Mouse (Mus musculus): ENCODE data around the gene Rnf40. TPM values are rescaled to one million over a fixed set of nuclear protein-coding genes. Genes with fewer than 3 reads are reported as not detected.

The Rnf40 gene
- polyA plus RNA-seq, 1 experiment = 53.7 TPM

DNA sequence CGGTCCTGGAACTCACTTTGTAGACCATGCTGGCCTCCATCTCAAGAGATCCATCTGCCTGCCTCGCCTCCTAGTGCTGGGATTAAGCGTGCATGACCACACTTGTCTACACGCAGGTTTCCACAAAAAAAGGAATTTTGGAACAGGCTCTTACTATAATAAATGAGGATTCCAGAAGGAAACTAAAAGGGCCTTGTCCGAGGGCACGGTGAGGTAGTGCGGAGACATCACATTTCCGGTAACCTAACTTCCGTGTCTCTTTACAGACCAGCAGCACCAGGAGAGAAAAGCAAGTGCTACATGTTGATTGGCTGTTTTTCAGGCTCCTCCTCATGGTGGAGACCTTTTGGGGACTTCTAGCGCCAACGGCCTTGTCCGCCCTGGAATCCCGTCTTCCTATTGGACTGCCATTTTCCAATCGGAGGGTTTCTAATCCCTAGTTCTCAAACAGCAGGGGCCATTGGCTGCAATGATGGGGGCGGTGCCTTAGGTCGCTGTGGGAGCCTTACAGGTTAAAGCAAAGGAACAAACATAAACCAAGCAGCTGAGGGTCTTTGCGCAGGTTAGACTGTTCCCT, 15.6 kb upstream of the Rnf40 start, which contains the start of gene Phkg2:
TSS of gene Phkg2 (plus strand) at position 446 of the 577 bp plus-strand sequence.
- under 1% methylated on average over 17 of the region's 17 CpGs for WGBS
- TF ChIP-seq POLR2A (IDR thresholded peaks at IDR 0.05; ENCODE audit: borderline replicate concordance, insufficient read depth, low read length) = peak; percentile 74; the same call in 1 of the 2 replicates
- TF ChIP-seq CTCF (IDR thresholded peaks at IDR 0.05; ENCODE audit: borderline replicate concordance, insufficient read depth, low read depth, low read length) = no peak
- H3K27me3 ChIP-seq (ENCODE audit: control insufficient read depth, insufficient read depth, low read length) = no peaks in the 10 kb centered on the region
- H3K27ac ChIP-seq (ENCODE audit: insufficient read depth, low read length) = peak within 1 kb of the TSS; percentile 68
- H3K4me1 ChIP-seq (ENCODE audit: control insufficient read depth, insufficient read depth, low read length) = peaks cover 5% of the 10 kb centered on the region; the same call in 1 of the 2 replicates
- peak within 1 kb of the TSS; percentile 73 for H3K4me3 ChIP-seq (replicated peaks; ENCODE audit: insufficient read depth, low read depth, low read length)
- peak; percentile 90 to 98 for DNase-seq

- Histone ChIP-seq H3K4me1 (ENCODE audit: control insufficient read depth, insufficient read depth, low read length) (peaks cover 5% of the 10 kb centered on the region; the same call in 1 of the 2 replicates), H3K27me3 (ENCODE audit: control insufficient read depth, insufficient read depth, low read length) (no peaks in the 10 kb centered on the region), H3K27ac (ENCODE audit: insufficient read depth, low read length) (peak overlapping the region; percentile 68), H3K4me3 (replicated peaks; ENCODE audit: insufficient read depth, low read depth, low read length) (peak overlapping the region; percentile 73)
- TF ChIP-seq CTCF (IDR thresholded peaks at IDR 0.05; ENCODE audit: borderline replicate concordance, insufficient read depth, low read depth, low read length) (no peak), POLR2A (IDR thresholded peaks at IDR 0.05; ENCODE audit: borderline replicate concordance, insufficient read depth, low read length) (no peak)
- DNase-seq = peak; percentile 52 to 54
- under 1% methylated on average over 26 of the region's 28 CpGs for WGBS
These were observed 15.0 kb upstream of the Rnf40 start for GRCm38 (mm10) chr7:127573503-127574008.

GRCm38 (mm10) chr7:127574115-127574514, 14.5 kb upstream of the Rnf40 start:
- Histone ChIP-seq H3K27ac (ENCODE audit: insufficient read depth, low read length) (peak overlapping the region; percentile 68; the same call in 1 of the 2 replicates), H3K4me3 (replicated peaks; ENCODE audit: insufficient read depth, low read depth, low read length) (peak overlapping the region; percentile 73), H3K4me1 (ENCODE audit: control insufficient read depth, insufficient read depth, low read length) (peaks cover 5% of the 10 kb centered on the region; the same call in 1 of the 2 replicates), H3K27me3 (ENCODE audit: control insufficient read depth, insufficient read depth, low read length) (no peaks in the 10 kb centered on the region)
- TF ChIP-seq CTCF (IDR thresholded peaks at IDR 0.05; ENCODE audit: borderline replicate concordance, insufficient read depth, low read depth, low read length) (no peak), POLR2A (IDR thresholded peaks at IDR 0.05; ENCODE audit: borderline replicate concordance, insufficient read depth, low read length) (no peak)
- DNase-seq = peak in 1 of 2 experiments; percentile 19
- 10% methylated on average over 7 of the region's 7 CpGs for WGBS

GRCm38 (mm10) chr7:127583260-127583659, 5.3 kb upstream of the Rnf40 start:
- no peak for DNase-seq
- 89% methylated on average over 6 of the region's 6 CpGs for WGBS
- TF ChIP-seq POLR2A (IDR thresholded peaks at IDR 0.05; ENCODE audit: borderline replicate concordance, insufficient read depth, low read length) (no peak), CTCF (IDR thresholded peaks at IDR 0.05; ENCODE audit: borderline replicate concordance, insufficient read depth, low read depth, low read length) (no peak)
- Histone ChIP-seq H3K27ac (ENCODE audit: insufficient read depth, low read length) (no peak overlapping the region), H3K4me3 (replicated peaks; ENCODE audit: insufficient read depth, low read depth, low read length) (no peak overlapping the region), H3K4me1 (ENCODE audit: control insufficient read depth, insufficient read depth, low read length) (no peaks in the 10 kb centered on the region), H3K27me3 (ENCODE audit: control insufficient read depth, insufficient read depth, low read length) (no peaks in the 10 kb centered on the region)

GRCm38 (mm10) chr7:127585031-127585430, 3.5 kb upstream of the Rnf40 start:
- peaks cover 7% of the 10 kb centered on the region for H3K4me1 ChIP-seq (ENCODE audit: control insufficient read depth, insufficient read depth, low read length)
- no peak overlapping the region for H3K4me3 ChIP-seq (replicated peaks; ENCODE audit: insufficient read depth, low read depth, low read length)
- TF ChIP-seq CTCF (IDR thresholded peaks at IDR 0.05; ENCODE audit: borderline replicate concordance, insufficient read depth, low read depth, low read length) = no peak
- TF ChIP-seq POLR2A (IDR thresholded peaks at IDR 0.05; ENCODE audit: borderline replicate concordance, insufficient read depth, low read length) = no peak
- H3K27ac ChIP-seq (ENCODE audit: insufficient read depth, low read length) = no peak overlapping the region
- WGBS = 71% methylated on average over 7 of the region's 7 CpGs
- DNase-seq = no peak
- H3K27me3 ChIP-seq (ENCODE audit: control insufficient read depth, insufficient read depth, low read length) = no peaks in the 10 kb centered on the region

DNA sequence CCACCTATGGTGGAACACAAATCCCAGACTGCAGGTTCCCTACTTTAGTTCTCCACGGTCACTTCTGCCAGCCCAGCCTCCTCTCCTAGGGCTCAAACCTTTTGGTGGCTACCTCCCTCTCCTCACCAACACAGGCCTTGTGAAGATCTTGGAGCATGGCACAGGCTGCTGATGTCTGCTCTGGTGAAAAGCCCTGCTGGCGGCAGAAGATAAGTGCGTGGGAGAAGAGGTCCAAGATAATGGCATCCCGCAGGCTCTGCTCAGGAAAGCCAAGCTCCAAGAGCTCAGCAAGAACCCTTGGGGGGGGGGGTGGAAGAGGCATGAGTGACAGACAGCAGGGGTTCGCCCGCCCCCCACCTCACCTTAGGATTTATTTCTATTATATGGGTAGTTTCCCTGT, 2.4 kb upstream of the Rnf40 start:
- DNase-seq = no peak
- Histone ChIP-seq H3K27ac (ENCODE audit: insufficient read depth, low read length) (no peak overlapping the region), H3K27me3 (ENCODE audit: control insufficient read depth, insufficient read depth, low read length) (no peaks in the 10 kb centered on the region), H3K4me1 (ENCODE audit: control insufficient read depth, insufficient read depth, low read length) (peaks cover 7% of the 10 kb centered on the region), H3K4me3 (replicated peaks; ENCODE audit: insufficient read depth, low read depth, low read length) (no peak overlapping the region)
- no peak for TF ChIP-seq CTCF (IDR thresholded peaks at IDR 0.05; ENCODE audit: borderline replicate concordance, insufficient read depth, low read depth, low read length)
- TF ChIP-seq POLR2A (IDR thresholded peaks at IDR 0.05; ENCODE audit: borderline replicate concordance, insufficient read depth, low read length) = no peak
- 78% methylated on average over 6 of the region's 6 CpGs for WGBS

GRCm38 (mm10) chr7:127587196-127587595, 1.4 kb upstream of the Rnf40 start:
- Histone ChIP-seq H3K4me1 (ENCODE audit: control insufficient read depth, insufficient read depth, low read length) (peaks cover 7% of the 10 kb centered on the region), H3K4me3 (replicated peaks; ENCODE audit: insufficient read depth, low read depth, low read length) (no peak overlapping the region), H3K27me3 (ENCODE audit: control insufficient read depth, insufficient read depth, low read length) (no peaks in the 10 kb centered on the region), H3K27ac (ENCODE audit: insufficient read depth, low read length) (no peak overlapping the region)
- TF ChIP-seq CTCF (IDR thresholded peaks at IDR 0.05; ENCODE audit: borderline replicate concordance, insufficient read depth, low read depth, low read length) (no peak), POLR2A (IDR thresholded peaks at IDR 0.05; ENCODE audit: borderline replicate concordance, insufficient read depth, low read length) (no peak)
- 64% methylated on average over 5 of the region's 5 CpGs for WGBS
- no peak for DNase-seq

DNA sequence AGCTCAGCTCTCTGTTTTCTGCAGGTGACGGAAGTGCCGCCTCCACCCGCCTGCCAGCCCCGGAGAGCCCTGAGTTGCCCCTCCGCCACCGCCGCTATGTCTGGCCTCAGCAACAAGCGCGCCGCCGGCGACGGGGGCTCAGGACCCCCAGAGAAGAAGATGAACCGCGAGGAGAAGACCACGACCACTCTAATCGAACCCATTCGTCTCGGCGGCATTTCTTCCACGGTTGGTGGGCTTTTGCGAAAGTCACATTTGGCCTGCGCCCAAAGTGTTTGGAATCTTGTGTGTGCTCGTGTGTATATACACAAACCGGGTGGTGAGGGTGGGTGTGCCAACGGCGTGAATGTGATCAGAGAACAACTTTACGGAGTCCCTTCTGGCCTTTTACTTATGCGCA, 334 bp downstream of the Rnf40 start:
- H3K4me1 ChIP-seq (ENCODE audit: control insufficient read depth, insufficient read depth, low read length) = peaks cover 7% of the 10 kb centered on the region
- H3K27ac ChIP-seq (ENCODE audit: insufficient read depth, low read length) = no peak overlapping the region
- 4% methylated on average over 29 of the region's 29 CpGs for WGBS

More for the DNA sequence above, 334 bp downstream of the Rnf40 start:
- no peak for TF ChIP-seq POLR2A (IDR thresholded peaks at IDR 0.05; ENCODE audit: borderline replicate concordance, insufficient read depth, low read length)
- Histone ChIP-seq H3K27me3 (ENCODE audit: control insufficient read depth, insufficient read depth, low read length) (no peaks in the 10 kb centered on the region), H3K4me3 (replicated peaks; ENCODE audit: insufficient read depth, low read depth, low read length) (peak overlapping the region; percentile 86)
- DNase-seq = no peak
